21 mouse cellular contexts compared by ENCODE assay signal in genomic region chr19:19219352-19219751, GRCm38 (mm10).
DNase-seq lines count a peak whose midpoint lies in the region; ATAC-seq and TF ChIP-seq lines count a peak whose summit lies in the region.
"Had no signal": no experiment of that assay in that cellular context is flagged by ENCODE, and none has a peak within 500 bp of the region (broad histone marks: within the 10 kb centered on the region; RNA-seq: fewer than 3 reads in every experiment).

No protein-coding gene starts in this region.

- H3K27me3 ChIP-seq in heart, adult 2 months (ENCODE audit: control insufficient read depth, insufficient read depth, low read length), result no peaks in the 10 kb centered on the region
- H3K27me3 ChIP-seq in heart, embryonic 16.5 days (ENCODE audit: control insufficient read depth, insufficient read depth, low read length), result no peaks in the 10 kb centered on the region
- H3K27me3 ChIP-seq in stomach, embryonic 16.5 days (ENCODE audit: control insufficient read depth, insufficient read depth, low read length), result no peaks in the 10 kb centered on the region
- no peaks in the 10 kb centered on the region for H3K27me3 ChIP-seq in forebrain, postnatal 0 days (ENCODE audit: insufficient read depth, low read length)
- H3K27me3 ChIP-seq: CH12.LX; embryonic facial prominence, embryonic 13.5 days; kidney, embryonic 15.5 days; liver, embryonic 15.5 days had no signal

- no peak overlapping the region for H3K4me3 ChIP-seq in heart, adult 2 months
- no peak overlapping the region for H3K4me3 ChIP-seq in heart, embryonic 16.5 days (ENCODE audit: low read length)
- no peak overlapping the region for H3K4me3 ChIP-seq in stomach, embryonic 16.5 days (replicated peaks; ENCODE audit: low read length)
- H3K4me3 ChIP-seq in forebrain, postnatal 0 days (ENCODE audit: low read depth, low read length), result no peak overlapping the region
- H3K4me3 ChIP-seq: embryonic facial prominence, embryonic 13.5 days; kidney, embryonic 15.5 days; liver, embryonic 15.5 days; midbrain, embryonic 10.5 days had no signal

- DNase-seq in heart, adult 2 months, result no peak
- DNase-seq in heart, postnatal 14 days, result no peak
- DNase-seq in heart, adult 11 months, result no peak
- peak; percentile 42 for DNase-seq in R1 (ENCODE audit: low read depth, low spot score)
- DNase-seq in forebrain, postnatal 0 days, result no peak
- DNase-seq: adrenal gland, adult 8-10 months; cerebellum, adult 9-10 months; right cerebral cortex, postnatal 4 days; thymus, adult 18-20 months; thymus, postnatal 4 days had no signal

- no peak for TF ChIP-seq POLR2A in heart, adult 2 months (IDR thresholded peaks at IDR 0.05; ENCODE audit: insufficient read depth, low read depth, low read length)

- H3K4me2 ChIP-seq in heart, embryonic 16.5 days (ENCODE audit: low read depth, low read length), result no peak overlapping the region
- H3K4me2 ChIP-seq in stomach, embryonic 16.5 days (ENCODE audit: low read depth, low read length), result no peak overlapping the region
- no peak overlapping the region for H3K4me2 ChIP-seq in forebrain, postnatal 0 days (ENCODE audit: low read depth)
- H3K4me2 ChIP-seq: embryonic facial prominence, embryonic 13.5 days; kidney, embryonic 15.5 days; liver, embryonic 15.5 days had no signal

- intact Hi-C loops in heart, adult 2 months (cut with DNase I), result no loop called here
- intact Hi-C loops in heart, postnatal 14 days (cut with DNase I), result no loop called here

- 0 out of 2 replicates have a peak, but pooled peaks have one; percentile 32 for ATAC-seq in heart, embryonic 16.5 days (replicated peaks; ENCODE audit: extremely low read depth, insufficient read depth, low FRiP score)
- peak; percentile 75; the same call in 1 of the 2 replicates for ATAC-seq in stomach, embryonic 16.5 days (ENCODE audit: insufficient read depth, low FRiP score)
- ATAC-seq in forebrain, postnatal 0 days, result no peak
- ATAC-seq: forebrain, embryonic 16.5 days; hindbrain, embryonic 16.5 days; intestine, embryonic 16.5 days had no signal

- no peaks in the 10 kb centered on the region for H3K4me1 ChIP-seq in heart, adult 2 months (ENCODE audit: control insufficient read depth, insufficient read depth, low read length)
- peaks cover 7% of the 10 kb centered on the region; the same call in 1 of the 2 replicates for H3K4me1 ChIP-seq in heart, embryonic 16.5 days (ENCODE audit: control insufficient read depth, insufficient read depth, low read length)
- H3K4me1 ChIP-seq in stomach, embryonic 16.5 days (ENCODE audit: control insufficient read depth, insufficient read depth, low read length), result no peaks in the 10 kb centered on the region
- H3K4me1 ChIP-seq in forebrain, postnatal 0 days (ENCODE audit: insufficient read depth), result no peaks in the 10 kb centered on the region
- H3K4me1 ChIP-seq: embryonic facial prominence, embryonic 13.5 days; kidney, embryonic 15.5 days; liver, embryonic 15.5 days; midbrain, embryonic 10.5 days had no signal

- no peak overlapping the region for H3K9ac ChIP-seq in heart, adult 2 months (ENCODE audit: low read depth, low read length)
- no peak overlapping the region for H3K9ac ChIP-seq in heart, embryonic 16.5 days (ENCODE audit: low read length)
- H3K9ac ChIP-seq in stomach, embryonic 16.5 days (ENCODE audit: low read length), result no peak overlapping the region
- no peak overlapping the region for H3K9ac ChIP-seq in forebrain, postnatal 0 days
- H3K9ac ChIP-seq: embryonic facial prominence, embryonic 13.5 days; kidney, embryonic 15.5 days; liver, embryonic 15.5 days had no signal

- peak overlapping the region; percentile 81 for H3K27ac ChIP-seq in heart, adult 2 months
- peak overlapping the region; percentile 65 for H3K27ac ChIP-seq in heart, embryonic 16.5 days (ENCODE audit: low read length)
- no peak overlapping the region for H3K27ac ChIP-seq in stomach, embryonic 16.5 days (ENCODE audit: low read length)
- no peak overlapping the region for H3K27ac ChIP-seq in forebrain, postnatal 0 days (ENCODE audit: low read depth, low read length)
- H3K27ac ChIP-seq: embryonic facial prominence, embryonic 13.5 days; kidney, embryonic 15.5 days; liver, embryonic 15.5 days; macrophage; midbrain, embryonic 10.5 days had no signal

- no peaks in the 10 kb centered on the region for H3K9me3 ChIP-seq in heart, embryonic 16.5 days (replicated peaks; ENCODE audit: control insufficient read depth, low read length)
- H3K9me3 ChIP-seq in stomach, embryonic 16.5 days (replicated peaks; ENCODE audit: control insufficient read depth, low read length), result no peaks in the 10 kb centered on the region
- no peaks in the 10 kb centered on the region for H3K9me3 ChIP-seq in forebrain, postnatal 0 days (ENCODE audit: low read length)
- H3K9me3 ChIP-seq: embryonic facial prominence, embryonic 13.5 days; kidney, embryonic 15.5 days; liver, embryonic 15.5 days; midbrain, embryonic 10.5 days had no signal

- no peaks in the 10 kb centered on the region for H3K36me3 ChIP-seq in heart, adult 2 months (ENCODE audit: control insufficient read depth, insufficient read depth, low read length)
- H3K36me3 ChIP-seq in heart, embryonic 16.5 days (ENCODE audit: control insufficient read depth, insufficient read depth), result no peaks in the 10 kb centered on the region
- H3K36me3 ChIP-seq in stomach, embryonic 16.5 days (ENCODE audit: control insufficient read depth, insufficient read depth, low read length), result no peaks in the 10 kb centered on the region
- H3K36me3 ChIP-seq in forebrain, postnatal 0 days (ENCODE audit: insufficient read depth), result no peaks in the 10 kb centered on the region
- H3K36me3 ChIP-seq: embryonic facial prominence, embryonic 13.5 days; kidney, embryonic 15.5 days; liver, embryonic 15.5 days; midbrain, embryonic 10.5 days had no signal

- H3K79me2 ChIP-seq in heart, adult 2 months (replicated peaks; ENCODE audit: control insufficient read depth, insufficient read depth, low read length), result no peaks in the 10 kb centered on the region

- no peak for TF ChIP-seq CTCF in heart, adult 2 months (IDR thresholded peaks at IDR 0.05)
- no peak for TF ChIP-seq CTCF in forebrain, postnatal 0 days (IDR thresholded peaks at IDR 0.05; ENCODE audit: low read depth)

- TF ChIP-seq EP300 in heart, adult 2 months (IDR thresholded peaks at IDR 0.05; ENCODE audit: insufficient read depth, low read depth, low read length), result no peak

- 38% methylated on average over 2 of the region's 2 CpGs for WGBS in heart, adult 2 months
- WGBS in heart, embryonic 16.5 days, result 34% methylated on average over 2 of the region's 2 CpGs
- 38% methylated on average over 2 of the region's 2 CpGs for WGBS in stomach, embryonic 16.5 days
- WGBS in forebrain, postnatal 0 days, result 46% methylated on average over 2 of the region's 2 CpGs

Comparison
In these comparisons a context has a peak if more than half of its experiments do, and no peak if none do; other contexts are left out.
1. H3K27ac ChIP-seq: peak in heart, adult 2 months (single experiment) and heart, embryonic 16.5 days (single experiment); none in stomach, embryonic 16.5 days (single experiment) and forebrain, postnatal 0 days (single experiment).